Mouse (Mus musculus) heart, adult 8-10 months (tissue): Measurements from ENCODE around the gene Gm11569. TPM values are rescaled to one million over a fixed set of nuclear protein-coding genes. Genes with fewer than 3 reads are reported as not detected.
"Not testable (repeated sequence)": the region's sequence is repeated elsewhere in the genome, so short reads cannot be mapped to it uniquely, and the experiment has no call there.

ENCODE experiments used
- DNase-seq: peaks from one replicate; pipeline ENCODE4 v3.0.0; 2022; ENCODE audit warnings: low spot score
- total RNA-seq, 4 experiments: library from RNA; stranded (reverse); gene quantifications; 2 replicates each; pipeline ENCODE4 v1.2.4; 2022

Gm11569 gene
- total RNA-seq, result not detected

GRCm38 (mm10) chr11:99798832-99799231 is at the start of gene Gm11569:
Gene Gm11569, minus strand, starts transcription at chr11:99798932.
- DNase-seq, result not testable (repeated sequence)

GRCm38 (mm10) chr11:99846746-99847145 is 48.0 kb upstream of the Gm11569 start:
- DNase-seq, result no peak

- DNase-seq, result no peak
These were observed 43.5 kb upstream of the Gm11569 start for GRCm38 (mm10) chr11:99842185-99842584.

GRCm38 (mm10) chr11:99837966-99838365 is 39.2 kb upstream of the Gm11569 start, which contains the start of gene 2300003K06Rik:
Gene 2300003K06Rik, minus strand, starts transcription at chr11:99838066.
- DNase-seq, result no peak

GRCm38 (mm10) chr11:99815566-99815965 is 16.8 kb upstream of the Gm11569 start, which contains the start of gene Gm11564:
Gene Gm11564, minus strand, starts transcription at chr11:99815666.
- DNase-seq, result not testable (repeated sequence)

GRCm38 (mm10) chr11:99809792-99810191 is 11.1 kb upstream of the Gm11569 start, which contains the start of gene Krtap4-13:
Gene Krtap4-13, minus strand, starts transcription at chr11:99809892.
- DNase-seq, result not testable (repeated sequence)

- DNase-seq, result not testable (repeated sequence)
These were observed 5.6 kb upstream of the Gm11569 start, which contains the start of gene Gm11554 for GRCm38 (mm10) chr11:99804346-99804745. Gene Gm11554, minus strand, starts transcription at chr11:99804446.

GRCm38 (mm10) chr11:99793367-99793766 is 5.4 kb downstream of the Gm11569 start, which contains the start of gene Gm11596:
Gene Gm11596, minus strand, starts transcription at chr11:99793467.
- no peak for DNase-seq

- DNase-seq, result not testable (repeated sequence)
These were observed 13.8 kb downstream of the Gm11569 start, which contains the start of gene Krtap4-9 for GRCm38 (mm10) chr11:99784900-99785299. Gene Krtap4-9, plus strand, starts transcription at chr11:99785200.

- no peak for DNase-seq
These were observed 18.1 kb downstream of the Gm11569 start, which contains the start of gene Krtap4-8 for GRCm38 (mm10) chr11:99780604-99781003. Gene Krtap4-8, minus strand, starts transcription at chr11:99780704.

GRCm38 (mm10) chr11:99778401-99778800 is 20.3 kb downstream of the Gm11569 start:
- DNase-seq, result no peak

- not testable (repeated sequence) for DNase-seq
These were observed 25.9 kb downstream of the Gm11569 start, which contains the start of gene Gm11595 for GRCm38 (mm10) chr11:99772813-99773212. Gene Gm11595, minus strand, starts transcription at chr11:99772913.

GRCm38 (mm10) chr11:99768410-99768809 is 30.3 kb downstream of the Gm11569 start:
- DNase-seq, result no peak

GRCm38 (mm10) chr11:99758877-99759276 is 39.9 kb downstream of the Gm11569 start:
- no peak for DNase-seq

Other genes starting within 250 kb of the Gm11569 start
- not detected for gene Krtap3-3, start 248.1 kb downstream of the Gm11569 start, total RNA-seq
- gene Krtap3-2, start 242.1 kb downstream of the Gm11569 start, total RNA-seq, result not detected
- not detected for gene Gm11939, start 239.5 kb downstream of the Gm11569 start, total RNA-seq
- gene Krtap3-1, start 232.3 kb downstream of the Gm11569 start, total RNA-seq, result not detected
- not detected for gene Krtap1-5, start 217.9 kb downstream of the Gm11569 start, total RNA-seq
- not detected for gene Krtap1-4, start 215.3 kb downstream of the Gm11569 start, total RNA-seq
- gene Krtap1-3, start 207.6 kb downstream of the Gm11569 start, total RNA-seq, result not detected
- gene Krtap9-3, start 200.8 kb downstream of the Gm11569 start, total RNA-seq, result not detected
- gene Gm11938, start 195.6 kb downstream of the Gm11569 start, total RNA-seq, result not detected
- gene Gm11937, start 188.7 kb downstream of the Gm11569 start, total RNA-seq, result not detected
- gene Krtap2-4, start 184.1 kb downstream of the Gm11569 start, total RNA-seq, result not detected
- not detected for gene Gm11562, start 178.5 kb downstream of the Gm11569 start, total RNA-seq
- not detected for gene Krtap4-1, start 170.7 kb downstream of the Gm11569 start, total RNA-seq
- not detected for gene Krtap4-2, start 163.8 kb downstream of the Gm11569 start, total RNA-seq
- gene Krtap4-7, start 154.8 kb downstream of the Gm11569 start, total RNA-seq, result not detected
- gene Gm11555, start 148.7 kb downstream of the Gm11569 start, total RNA-seq, result not detected
- gene Gm11563, start 140.0 kb downstream of the Gm11569 start, total RNA-seq, result not detected
- gene Krtap4-6, start 133.0 kb downstream of the Gm11569 start, total RNA-seq, result not detected
- gene Gm14190, start 108.2 kb downstream of the Gm11569 start, total RNA-seq, result not detected
- not detected for gene Gm14180, start 64.6 kb downstream of the Gm11569 start, total RNA-seq
- gene Gm11595, start 26.0 kb downstream of the Gm11569 start, total RNA-seq, result not detected
- not detected for gene Krtap4-8, start 18.2 kb downstream of the Gm11569 start, total RNA-seq
- not detected for gene Krtap4-9, start 13.7 kb downstream of the Gm11569 start, total RNA-seq
- not detected for gene Gm11596, start 5.5 kb downstream of the Gm11569 start, total RNA-seq
- gene Gm11554, start 5.5 kb upstream of the Gm11569 start, total RNA-seq, result not detected
- gene Krtap4-13, start 11.0 kb upstream of the Gm11569 start, total RNA-seq, result not detected
- not detected for gene Gm11564, start 16.7 kb upstream of the Gm11569 start, total RNA-seq
- not detected for gene 2300003K06Rik, start 39.1 kb upstream of the Gm11569 start, total RNA-seq
- not detected for gene Krtap4-16, start 52.7 kb upstream of the Gm11569 start, total RNA-seq
- gene Gm11568, start 59.0 kb upstream of the Gm11569 start, total RNA-seq, result not detected
- gene Gm11559, start 65.5 kb upstream of the Gm11569 start, total RNA-seq, result not detected
- not detected for gene Krtap9-1, start 74.5 kb upstream of the Gm11569 start, total RNA-seq
- gene Gm11567, start 80.3 kb upstream of the Gm11569 start, total RNA-seq, result not detected
- gene Krtap31-1, start 109.0 kb upstream of the Gm11569 start, total RNA-seq, result not detected
- gene Gm11565, start 115.8 kb upstream of the Gm11569 start, total RNA-seq, result not detected
- gene Krtap31-2, start 137.4 kb upstream of the Gm11569 start, total RNA-seq, result not detected
- gene Krtap9-5, start 149.5 kb upstream of the Gm11569 start, total RNA-seq, result not detected
- not detected for gene Krtap29-1, start 180.1 kb upstream of the Gm11569 start, total RNA-seq
- not detected for gene Krtap16-1, start 187.7 kb upstream of the Gm11569 start, total RNA-seq
- not detected for gene Krtap17-1, start 195.1 kb upstream of the Gm11569 start, total RNA-seq
- gene Krt33a, start 217.3 kb upstream of the Gm11569 start, total RNA-seq, result not detected
- not detected for gene Krt33b, start 230.9 kb upstream of the Gm11569 start, total RNA-seq
- not detected for gene Krt34, start 242.6 kb upstream of the Gm11569 start, total RNA-seq